Mouse (Mus musculus) adrenal gland, postnatal 14 days (tissue): ENCODE results near the gene Zfyve28. TPM values are rescaled to one million over a fixed set of nuclear protein-coding genes. Genes with fewer than 3 reads are reported as not detected.

ENCODE experiments used
- DNase-seq: peaks from one replicate; pipeline ENCODE4 v3.0.0; 2021; ENCODE audit warnings: mixed read lengths
- total RNA-seq: library from RNA; stranded (reverse); gene quantifications from 2 replicates; pipeline ENCODE4 v1.2.3, GENCODE M21; 2021

Zfyve28 gene
- total RNA-seq, 1 experiment from 2014 or later: 0.44 TPM

- no peak for DNase-seq
Observed at GRCm38 (mm10) chr5:34204911-34205310, 83.3 kb downstream of the Zfyve28 start.

DNA sequence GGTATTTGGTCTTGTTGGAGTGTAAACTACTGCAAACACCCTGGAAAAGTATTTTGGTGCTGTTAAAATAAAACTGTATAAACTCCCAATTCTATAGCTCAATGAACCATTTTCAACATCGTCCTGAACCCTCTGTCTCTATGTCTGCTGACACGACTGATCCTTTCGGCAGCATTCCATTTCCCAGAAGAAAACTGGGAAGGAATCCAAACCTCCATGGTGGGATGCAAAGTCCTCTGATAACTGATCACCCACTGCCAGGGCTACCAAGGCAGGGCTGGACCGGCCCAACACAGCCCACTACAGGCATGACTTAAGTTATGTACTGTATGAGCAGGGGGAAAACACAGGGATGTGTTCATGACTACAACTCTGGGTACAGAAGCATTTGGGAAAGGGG lies 86.2 kb downstream of the Zfyve28 start:
- no peak for DNase-seq

DNA sequence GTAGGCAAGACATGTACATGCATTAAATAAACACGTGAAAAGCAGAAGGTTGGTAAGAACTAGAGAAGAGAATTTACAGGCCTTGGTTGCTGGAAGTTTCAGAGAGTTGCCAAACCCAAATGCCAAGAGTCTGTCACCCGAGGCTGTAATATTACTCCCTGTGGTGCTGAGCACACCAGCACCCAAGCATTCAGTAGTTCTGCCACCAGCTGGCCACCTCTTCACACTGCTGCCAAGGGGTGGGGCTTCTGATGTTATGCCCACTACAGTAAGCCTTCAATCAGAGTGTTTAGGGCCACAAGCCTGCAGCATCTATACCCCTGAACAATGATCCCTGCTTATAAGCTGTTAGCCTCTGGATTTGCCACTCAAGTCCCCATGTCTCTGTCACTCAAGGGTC lies 86.9 kb downstream of the Zfyve28 start:
- DNase-seq: peak; percentile 70

GRCm38 (mm10) chr5:34198615-34199014 lies 89.6 kb downstream of the Zfyve28 start:
- DNase-seq: no peak

DNA sequence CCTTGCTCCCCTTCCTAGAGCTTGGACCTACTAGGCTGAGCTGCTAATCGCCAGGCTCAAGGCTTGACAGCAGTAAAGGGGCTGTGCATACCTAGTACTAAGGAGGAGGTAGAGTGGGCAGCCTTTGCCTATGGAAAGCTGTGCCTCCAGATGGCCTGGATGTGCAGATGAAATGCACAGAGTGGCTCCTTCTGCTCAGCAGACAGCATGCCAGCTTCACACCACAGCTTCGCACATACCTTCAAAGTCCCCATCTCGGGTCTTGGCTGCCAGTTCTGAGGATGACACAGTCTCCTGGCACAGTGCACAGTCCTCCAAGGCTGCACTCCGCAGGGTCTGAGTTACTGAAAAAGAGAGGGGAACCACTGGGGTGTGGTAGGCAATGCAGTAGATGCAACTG lies 91.0 kb downstream of the Zfyve28 start:
- DNase-seq: peak; percentile 48

- no peak for DNase-seq
Observed at GRCm38 (mm10) chr5:34196423-34196822, 91.8 kb downstream of the Zfyve28 start.

GRCm38 (mm10) chr5:34195786-34196185 lies 92.5 kb downstream of the Zfyve28 start:
- DNase-seq: no peak

DNA sequence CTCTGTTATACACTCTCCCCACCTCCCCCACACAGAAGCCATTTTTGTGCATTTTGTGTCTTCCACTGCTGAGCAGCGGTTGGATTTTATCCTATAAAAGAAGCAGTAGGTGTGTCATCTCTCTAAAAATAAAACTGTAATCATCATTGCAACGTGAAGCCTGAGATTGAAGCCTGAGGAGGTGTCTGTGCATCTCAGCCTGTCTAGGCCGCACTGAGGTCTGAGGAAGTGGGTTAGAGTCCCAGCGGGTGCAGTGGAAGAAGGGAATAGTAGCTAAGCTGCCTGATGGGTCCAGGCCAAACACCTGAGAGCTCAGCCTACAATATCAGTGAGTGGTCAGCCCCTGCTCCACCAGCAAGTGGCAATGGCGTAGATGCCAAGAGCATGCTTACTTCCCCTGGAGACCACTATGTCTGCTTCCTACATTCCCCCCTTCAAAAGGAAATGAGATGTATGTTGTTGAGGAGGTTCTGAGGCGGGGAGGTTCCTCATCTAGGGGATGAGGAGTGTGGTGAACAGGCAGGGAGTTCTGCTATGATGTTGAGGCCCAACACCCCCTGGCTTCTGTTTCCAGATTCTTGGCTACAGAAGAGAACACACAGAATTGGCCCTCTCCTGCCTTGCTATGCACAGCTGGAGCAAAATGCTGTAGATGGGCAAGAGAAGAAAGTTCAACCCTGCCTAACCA lies 93.1 kb downstream of the Zfyve28 start:
- no peak for DNase-seq

DNA sequence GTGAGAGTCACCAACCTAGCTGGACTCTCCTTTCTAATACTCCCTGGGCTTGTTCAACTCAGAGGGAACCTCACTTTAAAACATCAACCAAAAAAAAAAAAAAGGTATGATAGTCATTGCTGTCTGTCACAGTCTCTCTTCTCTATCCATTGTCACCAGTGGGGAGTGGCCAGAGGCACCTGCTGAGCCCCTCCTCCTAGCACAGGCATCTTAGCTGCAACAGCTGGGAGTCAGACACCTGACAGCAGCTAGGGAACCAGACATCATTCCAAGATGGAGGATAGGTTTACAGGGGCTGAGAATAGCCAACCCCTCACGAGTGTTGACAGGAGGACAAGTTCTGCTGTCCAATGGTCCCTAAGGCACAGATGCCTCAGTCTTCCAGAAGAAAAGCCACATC lies 93.8 kb downstream of the Zfyve28 start:
- no peak for DNase-seq

- DNase-seq: peak; percentile 71
Observed at GRCm38 (mm10) chr5:34191843-34192242, 96.4 kb downstream of the Zfyve28 start.

DNA sequence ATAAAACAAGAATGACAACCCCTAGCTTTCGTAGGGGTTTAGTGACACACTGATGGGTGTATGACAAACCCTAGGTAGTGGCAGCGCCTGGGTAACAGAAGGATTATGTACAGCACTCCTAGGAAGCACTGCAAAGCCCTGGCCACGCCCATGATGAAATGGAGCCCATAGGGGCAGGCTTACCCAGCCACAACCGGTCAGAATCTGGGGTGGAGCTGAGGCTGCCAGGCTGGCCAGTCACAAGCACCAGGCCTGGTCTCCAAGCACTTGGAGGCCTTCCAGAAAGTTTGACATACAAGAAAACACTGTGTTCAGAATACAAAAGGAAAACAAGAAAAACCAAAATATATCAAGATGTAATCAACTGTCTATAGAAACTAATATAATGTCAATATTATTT lies 97.2 kb downstream of the Zfyve28 start:
- peak; percentile 78 for DNase-seq

DNA sequence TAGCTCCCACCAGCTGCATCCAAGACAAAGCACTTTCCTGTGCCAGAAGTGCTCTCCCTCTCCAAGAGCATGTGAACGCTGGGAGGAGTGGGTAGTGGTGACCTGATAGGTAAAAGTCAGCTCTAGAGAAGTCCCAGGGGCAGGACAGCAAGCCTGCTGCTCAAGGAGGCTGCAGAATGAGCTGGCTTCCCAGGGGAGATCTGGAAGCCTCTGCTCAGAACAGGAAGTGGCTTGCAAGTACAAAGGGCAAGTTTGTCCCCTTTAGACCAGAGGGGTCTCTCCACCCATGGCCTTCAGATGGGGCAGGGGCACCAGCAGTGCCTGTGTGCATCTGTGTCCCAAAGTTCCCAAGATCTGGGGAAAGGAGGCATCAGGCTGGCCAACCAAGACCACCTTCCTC lies 98.7 kb downstream of the Zfyve28 start:
- peak; percentile 6 for DNase-seq

- DNase-seq: peak; percentile 8
Observed at GRCm38 (mm10) chr5:34188856-34189255, 99.4 kb downstream of the Zfyve28 start.

DNA sequence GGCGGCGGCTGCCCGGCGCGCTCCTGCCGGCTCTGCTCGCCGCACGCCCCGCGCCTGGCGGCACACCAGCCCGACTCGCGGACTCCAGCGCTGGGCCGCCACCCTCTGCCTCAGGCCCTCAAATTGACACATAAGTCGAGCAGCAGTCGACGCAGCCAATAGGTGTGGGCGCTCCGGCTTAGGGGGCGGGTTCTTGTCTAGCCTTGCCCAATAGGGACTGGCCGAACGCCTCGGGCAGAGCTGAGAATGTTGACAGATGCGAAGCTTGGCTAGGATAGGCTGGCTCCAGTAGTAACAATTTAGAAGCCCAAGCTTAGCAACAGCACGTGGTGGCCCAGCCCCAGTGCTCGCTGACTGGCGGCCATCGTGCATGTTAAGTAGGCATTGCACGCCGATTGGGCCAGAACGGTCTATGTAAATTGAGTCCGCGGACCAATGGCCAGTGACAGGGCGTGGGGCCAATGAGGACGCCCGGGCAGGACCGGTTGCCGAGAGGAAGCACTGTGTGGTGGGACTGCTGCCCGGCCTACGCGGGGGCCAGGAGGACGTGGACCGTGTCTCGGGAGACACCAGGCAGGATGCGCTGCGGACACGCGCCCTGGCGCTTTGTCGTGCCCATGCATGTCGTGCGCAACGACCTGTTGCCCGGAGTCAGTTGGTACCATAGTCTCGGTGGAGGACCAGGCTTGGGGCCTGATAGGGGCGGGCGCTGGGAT lies 100.5 kb downstream of the Zfyve28 start, which contains the start of gene Mxd4:
TSS of gene Mxd4 (minus strand) at position 120 of the 716 bp plus-strand sequence.
- DNase-seq: peak; percentile 99

DNA sequence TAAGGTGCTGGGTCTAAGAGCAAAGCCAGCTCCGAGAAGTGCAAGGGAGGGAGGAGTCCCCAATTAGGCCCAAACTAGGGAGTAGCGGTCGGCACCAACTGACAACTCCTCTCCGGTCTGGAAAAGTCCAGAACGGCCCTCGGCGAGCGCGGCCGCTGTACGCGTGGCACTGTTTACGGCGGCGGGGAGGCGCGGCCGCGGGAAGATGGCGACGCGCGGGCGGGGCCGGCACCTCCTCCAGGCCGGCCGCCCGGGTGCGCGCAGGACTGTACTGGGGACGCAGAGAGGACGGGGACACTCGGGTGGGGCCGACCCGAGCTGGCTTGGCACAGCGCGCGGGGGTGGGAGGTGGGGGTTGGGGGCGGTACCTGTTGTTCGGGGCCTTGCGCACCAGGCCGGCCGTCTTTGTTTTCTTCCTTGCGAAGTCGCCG lies 101.3 kb downstream of the Zfyve28 start:
- peak; percentile 83 for DNase-seq

DNA sequence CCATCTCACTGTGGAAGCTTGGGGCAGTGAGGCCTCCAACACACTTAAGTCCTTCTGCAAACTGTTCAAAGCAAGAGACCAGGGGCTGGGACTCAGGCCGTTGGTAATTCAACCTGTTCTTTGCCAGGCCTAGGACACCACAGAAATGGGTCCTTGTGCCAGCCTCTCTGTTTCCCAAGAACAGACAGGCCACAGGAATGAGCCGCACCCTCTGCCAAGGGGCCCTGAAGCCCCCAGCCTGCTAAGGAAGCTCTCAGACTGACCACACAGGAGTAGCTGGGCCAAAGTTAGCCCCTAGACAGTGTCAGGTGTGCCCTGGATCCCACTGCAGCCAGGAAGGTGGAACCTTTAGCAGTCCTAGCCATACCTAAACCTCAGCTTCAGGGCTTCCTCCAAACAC lies 101.9 kb downstream of the Zfyve28 start:
- peak; percentile 29 for DNase-seq

GRCm38 (mm10) chr5:34185791-34186190 lies 102.5 kb downstream of the Zfyve28 start:
- DNase-seq: peak; percentile 1

DNA sequence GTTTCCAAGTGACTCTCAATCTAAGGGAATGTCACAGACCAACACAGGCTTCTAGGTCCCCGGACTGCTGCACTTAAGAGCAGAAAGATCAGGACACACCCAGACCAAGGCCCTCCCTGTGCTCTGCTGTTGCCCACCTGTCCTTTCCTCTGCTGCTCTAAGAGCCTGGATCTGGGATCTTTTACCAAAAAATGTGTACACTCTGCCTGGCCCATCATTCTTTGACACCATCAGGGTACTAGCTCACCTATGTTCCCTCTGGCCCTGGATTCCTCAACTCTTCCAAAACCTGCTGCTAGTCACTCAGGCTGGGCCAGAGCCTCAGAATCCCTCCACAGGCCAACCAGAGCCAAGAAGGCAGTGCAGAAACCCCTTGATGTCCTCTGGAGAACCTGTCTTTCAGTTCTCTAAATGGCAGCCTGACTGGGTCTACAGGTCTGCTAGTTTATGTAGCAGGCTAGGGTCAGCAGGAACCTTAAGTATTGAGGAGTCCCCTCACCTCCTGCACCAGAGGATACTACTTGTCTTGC lies 103.1 kb downstream of the Zfyve28 start:
- no peak for DNase-seq

GRCm38 (mm10) chr5:34183976-34184375 lies 104.3 kb downstream of the Zfyve28 start:
- peak; percentile 2 for DNase-seq

GRCm38 (mm10) chr5:34183156-34183880 lies 104.9 kb downstream of the Zfyve28 start:
- peak; percentile 85 for DNase-seq

- DNase-seq: peak; percentile 48
Observed at GRCm38 (mm10) chr5:34182486-34182885, 105.8 kb downstream of the Zfyve28 start.

- no peak for DNase-seq
Observed at GRCm38 (mm10) chr5:34177821-34178220, 110.4 kb downstream of the Zfyve28 start.

GRCm38 (mm10) chr5:34177091-34177490 lies 111.2 kb downstream of the Zfyve28 start:
- peak; percentile 38 for DNase-seq
